Mouse (Mus musculus) thymus, postnatal 4 days (tissue): ENCODE data around the gene Zfp871.
"Not testable (repeated sequence)": the region's sequence is repeated elsewhere in the genome, so short reads cannot be mapped to it uniquely, and the experiment has no call there.

Experiments
- DNase-seq: peaks from one replicate; pipeline ENCODE4 v3.0.0; 2021

The Zfp871 gene

DNA sequence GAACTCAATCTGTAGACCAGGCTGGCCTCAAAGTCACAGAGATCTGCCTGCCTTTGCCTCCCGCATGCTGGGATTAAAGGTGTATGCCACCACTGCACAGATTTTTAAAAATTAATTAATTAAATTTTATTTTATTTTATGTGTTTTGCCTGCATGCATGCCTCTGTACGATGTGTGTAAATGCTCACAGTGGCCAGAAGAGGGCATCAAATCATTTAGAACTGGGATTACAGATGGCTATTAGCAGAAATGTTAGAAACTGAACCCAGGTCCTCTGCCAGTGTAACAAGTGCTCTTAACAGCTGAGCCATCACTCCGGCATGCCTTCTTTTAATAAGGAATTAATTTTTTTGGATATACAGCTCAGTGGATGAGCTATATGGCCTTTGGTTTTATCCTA is 59.1 kb downstream of the Zfp871 start:
- DNase-seq, result no peak

DNA sequence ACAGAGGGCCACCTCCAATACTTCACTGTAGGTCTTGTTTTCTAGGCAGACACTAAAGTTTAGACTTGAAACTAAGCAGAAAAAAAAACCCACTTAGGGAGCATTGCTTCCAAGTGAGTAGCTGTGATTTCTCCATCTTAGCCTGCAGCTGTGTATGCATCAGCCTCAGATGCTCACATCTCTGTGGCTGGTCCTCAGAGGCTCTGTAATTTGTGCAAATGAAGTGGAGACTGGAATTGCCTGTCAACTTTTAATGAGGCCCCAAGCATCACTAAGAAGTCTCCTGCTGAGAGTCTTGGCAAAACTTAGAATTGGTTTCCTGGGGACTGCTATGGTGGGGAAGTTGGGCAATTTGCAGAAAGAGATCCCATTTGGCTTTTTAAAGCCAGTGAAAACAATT is 61.7 kb downstream of the Zfp871 start:
- DNase-seq, result not testable (repeated sequence)

DNA sequence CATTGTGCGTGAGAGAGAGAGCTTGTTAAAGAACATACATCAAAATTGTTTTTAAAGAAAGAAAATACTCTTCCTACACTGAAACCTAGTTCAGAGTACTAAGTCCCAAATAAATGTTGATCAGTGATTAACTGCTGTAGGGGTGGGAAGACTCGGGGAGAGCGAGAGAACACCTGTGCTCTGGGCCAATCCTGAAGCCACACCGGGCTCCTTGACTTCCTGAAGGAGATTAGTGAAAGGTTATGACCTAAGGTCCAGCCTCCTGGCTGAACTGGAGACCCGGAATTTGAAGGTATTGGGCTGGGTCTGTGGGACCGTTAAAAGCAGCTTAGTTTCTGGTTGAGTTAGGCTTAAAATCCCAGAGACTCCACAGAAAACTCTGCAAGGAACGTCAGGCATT is 65.3 kb downstream of the Zfp871 start:
- DNase-seq, result no peak

DNA sequence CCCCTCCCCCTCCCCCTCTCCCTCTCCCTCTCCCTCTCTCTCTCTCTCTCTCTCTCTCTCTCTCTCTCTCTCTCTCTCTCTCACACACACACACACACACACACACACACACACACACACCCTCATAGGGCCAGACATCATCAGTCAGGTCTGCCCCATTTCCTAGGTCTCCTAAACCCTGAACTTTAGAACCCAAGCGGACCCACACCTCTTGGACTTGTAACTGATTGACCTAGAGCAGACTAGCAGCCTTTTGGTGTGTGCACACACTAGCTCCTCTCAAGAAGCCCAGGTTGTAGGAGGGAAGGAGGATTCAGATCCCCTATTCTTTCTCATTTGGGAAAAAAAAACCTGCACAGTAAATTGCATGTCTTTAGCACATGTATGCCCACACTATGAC is 65.9 kb downstream of the Zfp871 start:
- not testable (repeated sequence) for DNase-seq
